Mouse (Mus musculus) stomach, embryonic 14.5 days (tissue): Measurements from ENCODE around the gene Pdik1l. TPM values are rescaled to one million over a fixed set of nuclear protein-coding genes. Genes with fewer than 3 reads are reported as not detected.
A peak's percentile ranks its signal among the peaks of the same experiment; 100 is the strongest.

ENCODE experiments used
- ATAC-seq: fragments of 200-750 bp; cut with Nextera tagmentation; 2 replicates; pipeline ENCODE4 v1.8.0; 2017; ENCODE audit warnings: low read depth, moderate TSS enrichment; ENCODE audit not compliant: insufficient number of reproducible peaks, insufficient read depth, low FRiP score
- H3K27ac ChIP-seq: fragments of 300-500 bp; sonication (generic); 2 replicates; pipeline ENCODE4 v1.5.1; 2014; ENCODE audit warnings: mild to moderate bottlenecking, low read length, moderate library complexity, mixed read lengths
- H3K27me3 ChIP-seq: fragments of 300-500 bp; sonication (generic); 2 replicates; pipeline ENCODE4 v1.6.1; 2014; ENCODE audit warnings: low read length, control low read depth, mixed read lengths; ENCODE audit not compliant: control insufficient read depth, insufficient read depth
- H3K36me3 ChIP-seq: fragments of 300-500 bp; sonication (generic); 2 replicates; pipeline ENCODE4 v1.6.1; 2014; ENCODE audit warnings: mild to moderate bottlenecking, control low read depth, low read length, moderate library complexity, mixed read lengths; ENCODE audit not compliant: control insufficient read depth, insufficient read depth
- H3K4me1 ChIP-seq: fragments of 300-500 bp; sonication (generic); 2 replicates; pipeline ENCODE4 v1.6.1; 2014; ENCODE audit warnings: low read length, control low read depth, mixed read lengths; ENCODE audit not compliant: control insufficient read depth, insufficient read depth
- H3K4me2 ChIP-seq: fragments of 300-500 bp; sonication (generic); replicated peaks from 2 replicates; pipeline ENCODE4 v1.6.1; 2014; ENCODE audit warnings: low read depth, low read length, control low read depth
- H3K4me3 ChIP-seq: fragments of 300-500 bp; sonication (generic); 2 replicates; pipeline ENCODE4 v1.5.1; 2014; ENCODE audit warnings: low read depth, low read length, control low read depth
- H3K9ac ChIP-seq: fragments of 300-500 bp; sonication (generic); replicated peaks from 2 replicates; pipeline ENCODE4 v1.6.1; 2014; ENCODE audit warnings: low read depth, mild to moderate bottlenecking, control low read depth, low read length, moderate library complexity, mixed read lengths
- H3K9me3 ChIP-seq: fragments of 300-500 bp; sonication (generic); 2 replicates; pipeline ENCODE4 v1.6.1; 2016; ENCODE audit warnings: low read depth, low read length, control low read depth; ENCODE audit not compliant: control insufficient read depth
- WGBS: fragments of 180-500 bp; shearing (Covaris S2); extraction: QIAGEN DNeasy Blood & Tissue Kit; methylation state at CpG from one replicate; pipeline ENCODE4 v1.1.7; 2014; 5-methylcytosine and 5-hydroxymethylcytosine counted together
- polyA plus RNA-seq: library from polyadenylated mRNA; unstranded; fragments of >200 nt; fragmentation: Nextera tagmentation; extraction: Ambion mirVana; gene quantifications from 2 replicates; pipeline ENCODE4 v1.2.1, GENCODE M21; 2014

Gene Pdik1l
- polyA plus RNA-seq, 1 experiment from 2014 or later: 19.0 TPM

- Histone ChIP-seq H3K4me1 (no peaks in the 10 kb centered on the region), H3K27ac (no peak overlapping the region), H3K36me3 (no peaks in the 10 kb centered on the region), H3K27me3 (no peaks in the 10 kb centered on the region), H3K9me3 (peaks cover 4% of the 10 kb centered on the region; the same call in 1 of the 2 replicates), H3K4me3 (no peak overlapping the region), H3K4me2 (no peak overlapping the region), H3K9ac (no peak overlapping the region)
- WGBS: 54% methylated on average over 16 of the region's 16 CpGs
- 0 out of 2 replicates have a peak, but pooled peaks have one; percentile 37 for ATAC-seq
Measured at GRCm38 (mm10) chr4:134316390-134316789, 28.7 kb upstream of the Pdik1l start.

GRCm38 (mm10) chr4:134315470-134315869 lies 27.8 kb upstream of the Pdik1l start:
- 63% methylated on average over 9 of the region's 9 CpGs for WGBS
- H3K4me2 ChIP-seq: no peak overlapping the region
- no peaks in the 10 kb centered on the region for H3K36me3 ChIP-seq
- no peaks in the 10 kb centered on the region for H3K4me1 ChIP-seq
- H3K4me3 ChIP-seq: no peak overlapping the region
- peak; percentile 42; the same call in 1 of the 2 replicates for ATAC-seq
- no peak overlapping the region for H3K9ac ChIP-seq
- H3K27ac ChIP-seq: no peak overlapping the region
- no peaks in the 10 kb centered on the region for H3K27me3 ChIP-seq
- peaks cover 4% of the 10 kb centered on the region; the same call in 1 of the 2 replicates for H3K9me3 ChIP-seq

GRCm38 (mm10) chr4:134314876-134315275 lies 27.2 kb upstream of the Pdik1l start, which contains the start of gene Trim63:
TSS of gene Trim63 (plus strand) at chr4:134315120.
- peaks cover 4% of the 10 kb centered on the region; the same call in 1 of the 2 replicates for H3K9me3 ChIP-seq
- WGBS: 32% methylated on average over 11 of the region's 11 CpGs
- H3K9ac ChIP-seq: no peak within 1 kb of the TSS
- no peak for ATAC-seq
- H3K4me1 ChIP-seq: no peaks in the 10 kb centered on the region
- H3K36me3 ChIP-seq: no peaks in the 10 kb centered on the region
- no peak within 1 kb of the TSS for H3K4me2 ChIP-seq
- H3K27me3 ChIP-seq: no peaks in the 10 kb centered on the region
- no peak within 1 kb of the TSS for H3K27ac ChIP-seq
- H3K4me3 ChIP-seq: no peak within 1 kb of the TSS

GRCm38 (mm10) chr4:134314081-134314655 lies 26.5 kb upstream of the Pdik1l start:
- Histone ChIP-seq H3K36me3 (no peaks in the 10 kb centered on the region), H3K27ac (no peak overlapping the region), H3K27me3 (no peaks in the 10 kb centered on the region), H3K4me1 (no peaks in the 10 kb centered on the region), H3K9me3 (peaks cover 4% of the 10 kb centered on the region; the same call in 1 of the 2 replicates), H3K4me2 (no peak overlapping the region), H3K9ac (no peak overlapping the region), H3K4me3 (no peak overlapping the region)
- WGBS: 76% methylated on average over 4 of the region's 4 CpGs
- no peak for ATAC-seq

- Histone ChIP-seq H3K27ac (no peak overlapping the region), H3K9ac (no peak overlapping the region), H3K36me3 (no peaks in the 10 kb centered on the region), H3K27me3 (no peaks in the 10 kb centered on the region), H3K4me1 (no peaks in the 10 kb centered on the region), H3K4me3 (no peak overlapping the region), H3K9me3 (peaks cover 4% of the 10 kb centered on the region; the same call in 1 of the 2 replicates), H3K4me2 (no peak overlapping the region)
- ATAC-seq: no peak
- WGBS: 95% methylated on average over 6 of the region's 6 CpGs
Measured at GRCm38 (mm10) chr4:134312901-134313300, 25.2 kb upstream of the Pdik1l start.

- ATAC-seq: no peak
- peaks cover 4% of the 10 kb centered on the region; the same call in 1 of the 2 replicates for H3K9me3 ChIP-seq
- peaks cover 3% of the 10 kb centered on the region; the same call in 1 of the 2 replicates for H3K4me1 ChIP-seq
- H3K4me2 ChIP-seq: no peak overlapping the region
- H3K36me3 ChIP-seq: no peaks in the 10 kb centered on the region
- no peak overlapping the region for H3K4me3 ChIP-seq
- no peaks in the 10 kb centered on the region for H3K27me3 ChIP-seq
- no peak overlapping the region for H3K27ac ChIP-seq
- WGBS: 91% methylated on average over 5 of the region's 5 CpGs
- no peak overlapping the region for H3K9ac ChIP-seq
Measured at GRCm38 (mm10) chr4:134312341-134312740, 24.6 kb upstream of the Pdik1l start.

GRCm38 (mm10) chr4:134311784-134312183 lies 24.1 kb upstream of the Pdik1l start:
- 75% methylated on average over 9 of the region's 9 CpGs for WGBS
- no peak for ATAC-seq
- Histone ChIP-seq H3K27ac (no peak overlapping the region), H3K9me3 (peaks cover 4% of the 10 kb centered on the region; the same call in 1 of the 2 replicates), H3K27me3 (no peaks in the 10 kb centered on the region), H3K9ac (no peak overlapping the region), H3K4me3 (no peak overlapping the region), H3K4me2 (no peak overlapping the region), H3K36me3 (no peaks in the 10 kb centered on the region), H3K4me1 (peaks cover 8% of the 10 kb centered on the region; the same call in 1 of the 2 replicates)

GRCm38 (mm10) chr4:134310656-134311055 lies 23.0 kb upstream of the Pdik1l start:
- no peak for ATAC-seq

More at GRCm38 (mm10) chr4:134310656-134311055, 23.0 kb upstream of the Pdik1l start:
- Histone ChIP-seq H3K27me3 (no peaks in the 10 kb centered on the region), H3K9ac (no peak overlapping the region), H3K4me3 (no peak overlapping the region), H3K36me3 (no peaks in the 10 kb centered on the region), H3K9me3 (peaks cover 4% of the 10 kb centered on the region; the same call in 1 of the 2 replicates), H3K27ac (no peak overlapping the region), H3K4me1 (peaks cover 8% of the 10 kb centered on the region; the same call in 1 of the 2 replicates), H3K4me2 (no peak overlapping the region)
- 87% methylated on average over 9 of the region's 9 CpGs for WGBS
